Mouse (Mus musculus) limb, embryonic 12.5 days (tissue): ENCODE results near the gene Heatr3. TPM values are rescaled to one million over a fixed set of nuclear protein-coding genes. Genes with fewer than 3 reads are reported as not detected.

Experiments used
- ATAC-seq: fragments of 200-750 bp; cut with Nextera tagmentation; 2 replicates; pipeline ENCODE4 v1.8.0; 2017; ENCODE audit warnings: low read depth, moderate TSS enrichment; ENCODE audit not compliant: insufficient number of reproducible peaks, insufficient read depth, low FRiP score, low TSS enrichment
- H3K27ac ChIP-seq: fragments of 300-500 bp; sonication (generic); 2 replicates; pipeline ENCODE4 v1.5.1; 2016; ENCODE audit warnings: mild to moderate bottlenecking, moderate library complexity
- H3K27me3 ChIP-seq: fragments of 300-500 bp; sonication (generic); 2 replicates; pipeline ENCODE4 v1.6.1; 2016; ENCODE audit warnings: mild to moderate bottlenecking, moderate library complexity
- H3K36me3 ChIP-seq: fragments of 300-500 bp; sonication (generic); 2 replicates; pipeline ENCODE4 v1.6.1; 2016; ENCODE audit warnings: mild to moderate bottlenecking, moderate library complexity
- H3K4me1 ChIP-seq: fragments of 300-500 bp; sonication (generic); replicated peaks from 2 replicates; pipeline ENCODE4 v1.6.1; 2016
- H3K4me2 ChIP-seq: fragments of 300-500 bp; sonication (generic); 2 replicates; pipeline ENCODE4 v1.6.1; 2016; ENCODE audit warnings: mild to moderate bottlenecking, moderate library complexity
- H3K4me3 ChIP-seq: fragments of 300-500 bp; sonication (generic); replicated peaks from 2 replicates; pipeline ENCODE4 v1.5.1; 2016; ENCODE audit warnings: mild to moderate bottlenecking
- H3K9ac ChIP-seq: fragments of 300-500 bp; sonication (generic); replicated peaks from 2 replicates; pipeline ENCODE4 v1.6.1; 2016; ENCODE audit warnings: mild to moderate bottlenecking, moderate library complexity
- H3K9me3 ChIP-seq: fragments of 300-500 bp; sonication (generic); 2 replicates; pipeline ENCODE4 v1.6.1; 2016; ENCODE audit warnings: mild to moderate bottlenecking, moderate library complexity
- WGBS: fragments of 180-500 bp; shearing (Covaris S2); methylation state at CpG from one replicate; pipeline ENCODE4 v1.1.7; 2016; 5-methylcytosine and 5-hydroxymethylcytosine counted together
- polyA plus RNA-seq: library from polyadenylated mRNA; unstranded; fragments of >200 nt; fragmentation: Nextera tagmentation; extraction: Ambion mirVana; gene quantifications from 2 replicates; pipeline ENCODE4 v1.2.1, GENCODE M21; 2016

Gene Heatr3
- polyA plus RNA-seq, 1 experiment from 2014 or later, result 56.2 TPM

GRCm38 (mm10) chr8:88130754-88131317, 6.8 kb upstream of the Heatr3 start:
- Histone ChIP-seq H3K9ac (no peak overlapping the region; the same call in 1 of the 2 replicates), H3K4me3 (no peak overlapping the region), H3K9me3 (no peaks in the 10 kb centered on the region), H3K36me3 (peaks cover 88% of the 10 kb centered on the region), H3K27ac (peak overlapping the region; percentile 41; the same call in 1 of the 2 replicates), H3K4me1 (peaks cover 3% of the 10 kb centered on the region; the same call in 1 of the 2 replicates), H3K4me2 (no peak overlapping the region), H3K27me3 (no peaks in the 10 kb centered on the region)
- no peak for ATAC-seq
- 70% methylated on average over 7 of the region's 7 CpGs for WGBS

GRCm38 (mm10) chr8:88139256-88139655, 1.6 kb downstream of the Heatr3 start:
- no peak overlapping the region for H3K9ac ChIP-seq
- no peaks in the 10 kb centered on the region for H3K27me3 ChIP-seq
- 96% methylated on average over 3 of the region's 3 CpGs for WGBS
- H3K4me2 ChIP-seq, result no peak overlapping the region
- no peak for ATAC-seq
- 0 out of 2 replicates have a peak, but pooled peaks cover 6% of the 10 kb centered on the region for H3K4me1 ChIP-seq
- peaks cover 62% of the 10 kb centered on the region for H3K36me3 ChIP-seq
- no peaks in the 10 kb centered on the region for H3K9me3 ChIP-seq
- no peak overlapping the region for H3K27ac ChIP-seq
- no peak overlapping the region for H3K4me3 ChIP-seq

DNA sequence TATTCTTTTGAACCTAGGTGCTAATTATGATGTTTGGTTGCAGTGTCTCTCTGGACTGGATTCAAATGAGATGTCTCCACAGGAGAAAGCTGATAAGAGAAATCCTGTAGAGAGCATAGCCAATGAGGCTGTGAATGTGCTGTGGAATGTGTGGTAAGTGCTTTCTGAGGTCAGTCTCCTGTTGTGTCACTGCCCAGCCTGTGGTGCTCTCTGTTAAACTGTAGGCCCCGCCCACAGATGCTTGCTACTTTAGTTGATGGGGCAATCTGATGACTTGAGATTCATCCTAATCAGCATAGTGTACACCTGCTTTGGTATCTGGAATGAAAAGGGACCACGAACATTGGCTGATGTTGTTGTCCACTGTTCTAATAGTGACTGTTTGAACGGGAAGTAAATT, 4.0 kb downstream of the Heatr3 start:
- Histone ChIP-seq H3K9me3 (no peaks in the 10 kb centered on the region), H3K27me3 (no peaks in the 10 kb centered on the region), H3K4me1 (0 out of 2 replicates have a peak, but pooled peaks cover 6% of the 10 kb centered on the region), H3K36me3 (peaks cover 62% of the 10 kb centered on the region), H3K9ac (no peak overlapping the region), H3K27ac (no peak overlapping the region), H3K4me2 (no peak overlapping the region), H3K4me3 (no peak overlapping the region)
- ATAC-seq, result no peak
- 93% methylated on average over 3 of the region's 3 CpGs for WGBS

DNA sequence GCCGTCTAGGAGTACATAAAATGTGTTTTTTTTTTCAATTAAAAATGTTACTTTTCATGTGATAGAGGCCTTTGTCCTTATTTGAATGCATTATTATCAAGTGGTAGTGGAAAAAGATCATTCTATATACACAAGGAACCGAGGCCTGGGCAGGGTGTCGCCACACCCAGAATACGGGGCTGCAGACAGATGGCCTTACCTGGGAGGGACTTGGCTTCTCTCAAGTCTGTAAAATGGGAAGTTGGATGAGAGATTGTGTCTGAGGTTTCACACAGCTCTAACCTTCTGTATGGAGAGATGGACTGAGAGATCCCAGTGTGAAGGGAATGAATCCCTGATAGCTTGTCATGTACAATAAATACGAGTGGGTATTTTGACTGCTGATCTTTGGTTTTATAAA, 6.4 kb downstream of the Heatr3 start:
- Histone ChIP-seq H3K27ac (no peak overlapping the region), H3K4me3 (no peak overlapping the region), H3K4me2 (no peak overlapping the region), H3K27me3 (no peaks in the 10 kb centered on the region), H3K9ac (no peak overlapping the region), H3K36me3 (peaks cover 83% of the 10 kb centered on the region), H3K4me1 (no peaks in the 10 kb centered on the region), H3K9me3 (no peaks in the 10 kb centered on the region)
- no peak for ATAC-seq
- WGBS, result 93% methylated on average over 5 of the region's 5 CpGs

- Histone ChIP-seq H3K4me3 (no peak overlapping the region), H3K4me1 (no peaks in the 10 kb centered on the region), H3K27me3 (no peaks in the 10 kb centered on the region), H3K9ac (no peak overlapping the region), H3K36me3 (peaks cover 81% of the 10 kb centered on the region), H3K27ac (no peak overlapping the region), H3K9me3 (no peaks in the 10 kb centered on the region), H3K4me2 (no peak overlapping the region)
- WGBS, result 94% methylated on average over 6 of the region's 6 CpGs
- ATAC-seq, result no peak
Measured at GRCm38 (mm10) chr8:88150910-88151371, 13.3 kb downstream of the Heatr3 start.

GRCm38 (mm10) chr8:88160237-88160995, 22.8 kb downstream of the Heatr3 start:
- WGBS, result 91% methylated on average over 10 of the region's 10 CpGs
- H3K27ac ChIP-seq, result no peak overlapping the region
- no peak overlapping the region for H3K9ac ChIP-seq
- no peak overlapping the region for H3K4me2 ChIP-seq
- H3K27me3 ChIP-seq, result no peaks in the 10 kb centered on the region
- H3K4me3 ChIP-seq, result no peak overlapping the region
- ATAC-seq, result no peak
- no peaks in the 10 kb centered on the region for H3K4me1 ChIP-seq
- no peaks in the 10 kb centered on the region for H3K9me3 ChIP-seq
- peaks cover 94% of the 10 kb centered on the region for H3K36me3 ChIP-seq

- Histone ChIP-seq H3K9ac (no peak overlapping the region), H3K9me3 (no peaks in the 10 kb centered on the region), H3K4me3 (no peak overlapping the region), H3K36me3 (peaks cover 94% of the 10 kb centered on the region), H3K27me3 (no peaks in the 10 kb centered on the region), H3K4me2 (no peak overlapping the region), H3K27ac (no peak overlapping the region), H3K4me1 (no peaks in the 10 kb centered on the region)
- WGBS, result 77% methylated on average over 5 of the region's 5 CpGs
- ATAC-seq, result no peak
Measured at GRCm38 (mm10) chr8:88161439-88161838, 23.8 kb downstream of the Heatr3 start.

DNA sequence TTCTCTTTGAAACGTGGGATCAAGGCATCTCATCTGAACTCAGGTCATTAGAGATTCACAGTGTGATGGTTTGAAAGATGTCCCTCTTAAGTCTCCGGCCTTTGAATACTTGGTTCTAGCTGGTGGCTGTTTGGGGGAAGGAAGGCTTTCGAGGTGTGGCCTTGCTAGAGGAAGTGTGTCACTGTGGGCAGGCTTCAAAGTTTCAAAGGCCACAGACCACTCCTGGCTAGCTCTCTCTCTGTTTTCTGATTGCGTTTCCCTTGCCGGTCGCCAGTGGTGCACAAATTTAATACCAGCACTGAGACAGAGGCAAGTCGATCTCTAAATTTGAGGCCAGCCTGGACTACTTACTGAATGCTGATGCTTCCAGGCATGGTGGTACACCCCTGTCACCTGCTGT, 37.6 kb downstream of the Heatr3 start:
- WGBS, result 90% methylated on average over 7 of the region's 7 CpGs
- no peak for ATAC-seq

GRCm38 (mm10) chr8:88177291-88177690, 39.6 kb downstream of the Heatr3 start:
- H3K4me3 ChIP-seq, result no peak overlapping the region
- H3K9ac ChIP-seq, result no peak overlapping the region
- 95% methylated on average over 8 of the region's 8 CpGs for WGBS
- no peak overlapping the region for H3K27ac ChIP-seq
- H3K4me2 ChIP-seq, result no peak overlapping the region
- H3K9me3 ChIP-seq, result no peaks in the 10 kb centered on the region
- peaks cover 9% of the 10 kb centered on the region for H3K36me3 ChIP-seq
- H3K27me3 ChIP-seq, result no peaks in the 10 kb centered on the region
- no peaks in the 10 kb centered on the region for H3K4me1 ChIP-seq
- no peak for ATAC-seq

More for the DNA sequence above, 37.6 kb downstream of the Heatr3 start:
- H3K4me3 ChIP-seq, result no peak overlapping the region
- no peaks in the 10 kb centered on the region for H3K4me1 ChIP-seq
- no peak overlapping the region for H3K27ac ChIP-seq
- H3K9ac ChIP-seq, result no peak overlapping the region
- no peaks in the 10 kb centered on the region for H3K9me3 ChIP-seq
- H3K36me3 ChIP-seq, result peaks cover 21% of the 10 kb centered on the region
- no peak overlapping the region for H3K4me2 ChIP-seq
- H3K27me3 ChIP-seq, result no peaks in the 10 kb centered on the region

DNA sequence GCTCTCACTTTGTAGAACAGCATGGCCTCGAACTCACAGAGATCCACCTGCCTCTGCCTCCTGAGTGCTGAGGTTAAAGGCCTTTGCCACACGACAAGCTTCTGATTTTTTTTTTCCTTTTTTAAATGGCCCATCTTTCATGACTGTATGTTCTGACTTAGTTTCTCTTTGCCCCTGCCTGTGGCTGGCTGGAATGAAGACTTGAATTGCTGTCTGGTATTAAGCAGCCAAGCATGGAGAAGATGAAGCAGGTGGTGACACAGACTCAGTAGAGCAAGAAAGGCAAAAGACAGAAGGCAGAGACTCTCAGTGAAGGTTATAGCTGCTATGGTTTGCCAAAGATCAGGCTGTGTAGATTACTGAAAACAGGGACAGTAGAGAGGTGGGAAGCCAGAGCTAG, 45.5 kb downstream of the Heatr3 start:
- 82% methylated on average over 2 of the region's 2 CpGs for WGBS

DNA sequence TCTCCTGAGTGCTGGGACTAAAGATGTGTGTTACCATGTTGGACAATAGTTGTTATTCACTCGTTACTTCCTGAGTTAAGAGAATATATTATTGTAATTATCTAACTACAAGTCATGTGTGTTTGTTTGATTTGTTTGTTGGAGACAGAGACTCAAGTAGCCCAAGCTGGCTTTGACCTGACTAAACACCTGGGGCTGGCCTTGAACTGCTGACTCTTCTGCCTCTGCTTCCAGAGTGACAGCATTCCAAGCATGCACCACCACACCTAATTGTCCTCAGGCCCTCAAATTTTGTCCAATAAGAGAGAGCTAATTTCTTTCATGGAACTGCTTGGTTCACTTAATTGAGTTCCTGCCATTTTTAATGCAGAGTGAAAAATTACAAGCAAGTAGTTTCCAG, 47.3 kb downstream of the Heatr3 start:
- no peak overlapping the region for H3K9ac ChIP-seq
- no peaks in the 10 kb centered on the region for H3K36me3 ChIP-seq
- no peak for ATAC-seq
- H3K4me3 ChIP-seq, result no peak overlapping the region
- H3K9me3 ChIP-seq, result no peaks in the 10 kb centered on the region
- H3K27me3 ChIP-seq, result no peaks in the 10 kb centered on the region
- H3K4me1 ChIP-seq, result no peaks in the 10 kb centered on the region
- no peak overlapping the region for H3K27ac ChIP-seq
- H3K4me2 ChIP-seq, result no peak overlapping the region
- WGBS, result 94% methylated on average over 1 of the region's 1 CpGs

More for the DNA sequence above, 45.5 kb downstream of the Heatr3 start:
- no peak for ATAC-seq
- Histone ChIP-seq H3K4me2 (no peak overlapping the region), H3K27me3 (no peaks in the 10 kb centered on the region), H3K27ac (no peak overlapping the region), H3K9me3 (no peaks in the 10 kb centered on the region), H3K4me1 (no peaks in the 10 kb centered on the region), H3K4me3 (no peak overlapping the region), H3K36me3 (no peaks in the 10 kb centered on the region), H3K9ac (no peak overlapping the region)
